Mouse (Mus musculus) urinary bladder, adult 2 months (tissue): ENCODE measurements at regions not wholly inside any gene's neighbourhood (a gene's known extent, or its start where the extent isn't known, plus 50 kb on each side); places are given as distances from the start of the nearest gene placed in this dataset.

Experiments
- DNase-seq: peaks from one replicate; pipeline ENCODE4 v3.0.0; 2022; ENCODE audit warnings: low spot score

GRCm38 (mm10) chr15:62216688-62217477 lies 1294.1 kb upstream of the A1bg start:
- DNase-seq, result no peak

- no peak for DNase-seq
Observed at GRCm38 (mm10) chr15:62215616-62216398, 1293.0 kb upstream of the A1bg start.

GRCm38 (mm10) chr15:62214300-62214699 lies 1291.5 kb upstream of the A1bg start:
- DNase-seq, result no peak

- no peak for DNase-seq
Observed at GRCm38 (mm10) chr15:62212283-62212910, 1289.6 kb upstream of the A1bg start.

- DNase-seq, result no peak
Observed at GRCm38 (mm10) chr15:62209881-62210481, 1287.2 kb upstream of the A1bg start.

- DNase-seq, result no peak
Observed at GRCm38 (mm10) chr15:62209296-62209695, 1286.5 kb upstream of the A1bg start.

- no peak for DNase-seq
Observed at GRCm38 (mm10) chr15:62206502-62206902, 1283.7 kb upstream of the A1bg start.

GRCm38 (mm10) chr15:62203951-62204905 lies 1281.4 kb upstream of the A1bg start:
- no peak for DNase-seq

GRCm38 (mm10) chr15:62202781-62203375 lies 1280.1 kb upstream of the A1bg start:
- no peak for DNase-seq

GRCm38 (mm10) chr15:62198721-62199120 lies 1275.9 kb upstream of the A1bg start:
- no peak for DNase-seq

GRCm38 (mm10) chr15:62198194-62198593 lies 1275.4 kb upstream of the A1bg start:
- no peak for DNase-seq

- no peak for DNase-seq
Observed at GRCm38 (mm10) chr15:62195440-62195839, 1272.6 kb upstream of the A1bg start.

GRCm38 (mm10) chr15:62192706-62193105 lies 1269.9 kb upstream of the A1bg start:
- DNase-seq, result no peak

GRCm38 (mm10) chr15:62191641-62192040 lies 1268.8 kb upstream of the A1bg start:
- no peak for DNase-seq

GRCm38 (mm10) chr15:62190977-62191614 lies 1268.3 kb upstream of the A1bg start:
- no peak for DNase-seq

- no peak for DNase-seq
Observed at GRCm38 (mm10) chr15:62190224-62190910, 1267.6 kb upstream of the A1bg start.

- DNase-seq, result no peak
Observed at GRCm38 (mm10) chr15:62189565-62190181, 1266.9 kb upstream of the A1bg start.

GRCm38 (mm10) chr15:62186548-62186947 lies 1263.7 kb upstream of the A1bg start:
- DNase-seq, result no peak

GRCm38 (mm10) chr15:62183803-62184202 lies 1261.0 kb upstream of the A1bg start:
- DNase-seq, result no peak
